Mouse (Mus musculus): ENCODE measurements at regions not wholly inside any gene's neighbourhood (a gene's known extent, or its start where the extent isn't known, plus 50 kb on each side); places are given as distances from the start of the nearest gene placed in this dataset.

DNA sequence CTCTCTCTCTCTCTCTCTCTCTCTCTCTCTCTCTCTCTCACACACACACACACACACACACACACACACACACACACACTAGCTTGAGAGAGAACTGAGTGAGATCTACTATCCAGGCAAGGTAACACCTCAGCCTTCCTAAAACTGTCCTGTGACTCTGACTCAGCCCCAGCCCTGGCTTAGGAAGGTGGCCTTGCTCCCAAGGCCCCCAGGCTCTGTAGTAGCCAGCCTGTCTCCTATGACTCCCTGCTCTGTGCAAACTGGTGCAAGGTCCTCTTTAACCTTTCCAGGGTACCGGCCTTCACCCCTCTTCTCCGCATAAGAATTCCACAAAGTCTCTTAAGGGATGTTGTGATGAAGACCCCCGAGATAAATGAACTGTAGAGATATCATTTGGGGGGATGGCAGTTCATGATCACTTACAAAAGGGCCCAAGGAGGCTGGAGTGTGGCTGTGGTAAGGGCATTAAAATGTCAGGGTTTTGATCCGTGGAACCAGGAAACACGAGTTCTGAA lies 114.1 kb downstream of the Erv3 start:
- TF ChIP-seq CTCF (conservative IDR thresholded peaks at IDR 0.05; ENCODE audit: low read length) (no peak), NANOG (IDR thresholded peaks at IDR 0.05; ENCODE audit: borderline replicate concordance, low read length) (no peak), POU5F1 (IDR thresholded peaks at IDR 0.05; ENCODE audit: borderline replicate concordance, low read length) (no peak)

Data from E14TG2a.4 (cell line).